In the genomic region with DNA sequence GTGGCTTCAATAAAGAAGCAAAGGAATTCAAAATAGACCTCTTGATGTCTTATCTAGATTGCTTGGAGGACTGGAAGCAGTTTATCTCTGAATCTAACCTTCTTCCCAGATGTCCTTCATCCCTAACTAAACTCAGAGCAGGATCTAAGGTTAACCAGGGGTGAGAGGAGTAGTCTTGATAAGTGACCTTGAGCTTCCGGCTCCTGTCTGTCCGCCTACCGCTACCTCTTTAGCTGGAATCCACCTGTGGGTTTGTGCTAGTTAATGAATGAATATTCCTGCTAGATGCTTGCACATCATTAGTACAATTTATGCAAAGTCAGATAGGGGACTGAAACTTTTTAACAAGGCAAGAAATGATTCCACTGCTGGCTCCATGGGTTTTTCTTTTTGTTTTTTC, we compare ENCODE assay signal across 28 mouse cellular contexts. TPM values are rescaled to one million over a fixed set of nuclear protein-coding genes. Genes with fewer than 3 reads are reported as not detected.
DNase-seq lines count a peak whose midpoint lies in the region; ATAC-seq and TF ChIP-seq lines count a peak whose summit lies in the region.
"Had no signal": no experiment of that assay in that cellular context is flagged by ENCODE, and none has a peak within 500 bp of the region (broad histone marks: within the 10 kb centered on the region; RNA-seq: fewer than 3 reads in every experiment).

No protein-coding gene starts in this region.

- no peak overlapping the region for H3K9ac ChIP-seq in kidney, embryonic 15.5 days
- no peak overlapping the region for H3K9ac ChIP-seq in ES-Bruce4 (ENCODE audit: low read depth, poor library complexity, severe bottlenecking)
- H3K9ac ChIP-seq: embryonic facial prominence, embryonic 13.5 days; forebrain, embryonic 13.5 days; heart, embryonic 13.5 days; hindbrain, embryonic 12.5 days; hindbrain, embryonic 15.5 days had no signal

- no peak overlapping the region for H3K4me2 ChIP-seq in kidney, embryonic 15.5 days
- H3K4me2 ChIP-seq: embryonic facial prominence, embryonic 13.5 days; forebrain, embryonic 13.5 days; heart, embryonic 13.5 days; hindbrain, embryonic 12.5 days; hindbrain, embryonic 15.5 days had no signal

- H3K4me1 ChIP-seq in kidney, embryonic 15.5 days, result peaks cover 12% of the 10 kb centered on the region
- peaks cover 3% of the 10 kb centered on the region for H3K4me1 ChIP-seq in ES-Bruce4 (ENCODE audit: control insufficient read depth, insufficient read depth, low read length)

- peaks cover 3% of the 10 kb centered on the region; the same call in 1 of the 2 replicates for H3K9me3 ChIP-seq in kidney, embryonic 15.5 days (replicated peaks)
- no peaks in the 10 kb centered on the region for H3K9me3 ChIP-seq in ES-Bruce4 (replicated peaks; ENCODE audit: control insufficient read depth, insufficient read depth, low read length, poor library complexity, severe bottlenecking)
- H3K9me3 ChIP-seq: embryonic facial prominence, embryonic 13.5 days; forebrain, embryonic 13.5 days; heart, embryonic 10.5 days; hindbrain, embryonic 12.5 days; hindbrain, embryonic 15.5 days had no signal

- H3K36me3 ChIP-seq in kidney, embryonic 15.5 days, result no peaks in the 10 kb centered on the region
- H3K36me3 ChIP-seq in ES-Bruce4 (ENCODE audit: control insufficient read depth, insufficient read depth, low read length, poor library complexity, severe bottlenecking), result no peaks in the 10 kb centered on the region
- H3K36me3 ChIP-seq: embryonic facial prominence, embryonic 10.5 days; embryonic facial prominence, embryonic 13.5 days; forebrain, embryonic 10.5 days; heart, embryonic 10.5 days; heart, embryonic 13.5 days; hindbrain, embryonic 12.5 days; hindbrain, embryonic 15.5 days had no signal

- DNase-seq in kidney, adult 11 months, result peak; percentile 35
- no peak for DNase-seq in kidney, adult 18-20 months
- DNase-seq in kidney, adult 9 months, result peak; percentile 68
- DNase-seq in R1 (ENCODE audit: low read depth, low spot score), result peak; percentile 87
- DNase-seq in lung, postnatal 4 days, result no peak
- DNase-seq in left cerebral cortex, postnatal 14 days (ENCODE audit: low spot score in 2 of 2), result no peak
- DNase-seq: adrenal gland, postnatal 14 days; cerebellum, adult 11 months; cerebellum, adult 8-10 months; cerebellum, postnatal 10 days; cerebellum, postnatal 36 days; embryo, embryonic 11 days; gastrocnemius, postnatal 10 days; gastrocnemius, postnatal 36 days; heart, adult 2 months; heart, postnatal 14 days; heart, postnatal 4 days had no signal

- 76% methylated on average over 3 of the region's 3 CpGs for WGBS in kidney, embryonic 15.5 days

- H3K4me3 ChIP-seq in kidney, embryonic 15.5 days (replicated peaks), result no peak overlapping the region
- no peak overlapping the region for H3K4me3 ChIP-seq in ES-Bruce4 (ENCODE audit: low read depth, low read length)
- H3K4me3 ChIP-seq: embryonic facial prominence, embryonic 10.5 days; embryonic facial prominence, embryonic 13.5 days; forebrain, embryonic 10.5 days; forebrain, embryonic 13.5 days; heart, adult 2 months; heart, embryonic 10.5 days; heart, embryonic 13.5 days; hindbrain, embryonic 12.5 days; hindbrain, embryonic 15.5 days had no signal

- peak; percentile 94 for TF ChIP-seq EP300 in ES-Bruce4 (IDR thresholded peaks at IDR 0.05; ENCODE audit: insufficient read depth, low read depth, low read length)

- no peak overlapping the region for H3K27ac ChIP-seq in kidney, embryonic 15.5 days
- H3K27ac ChIP-seq in ES-Bruce4 (ENCODE audit: insufficient read depth, low read length), result peak overlapping the region; percentile 89
- H3K27ac ChIP-seq: embryonic facial prominence, embryonic 10.5 days; embryonic facial prominence, embryonic 13.5 days; forebrain, embryonic 10.5 days; forebrain, embryonic 13.5 days; heart, adult 2 months; heart, embryonic 10.5 days; heart, embryonic 13.5 days; hindbrain, embryonic 12.5 days; hindbrain, embryonic 15.5 days had no signal

- ATAC-seq in kidney, embryonic 15.5 days (replicated peaks; ENCODE audit: low FRiP score), result no peak
- ATAC-seq: forebrain, embryonic 13.5 days; forebrain, embryonic 16.5 days had no signal

- no peak for TF ChIP-seq POLR2A in ES-Bruce4 (IDR thresholded peaks at IDR 0.05; ENCODE audit: insufficient read depth, low read length)

- H3K27me3 ChIP-seq in kidney, embryonic 15.5 days, result no peaks in the 10 kb centered on the region
- H3K27me3 ChIP-seq in ES-Bruce4 (ENCODE audit: control insufficient read depth, insufficient read depth, low read length, poor library complexity, severe bottlenecking), result no peaks in the 10 kb centered on the region
- H3K27me3 ChIP-seq: forebrain, embryonic 13.5 days; heart, embryonic 13.5 days; hindbrain, embryonic 12.5 days; hindbrain, embryonic 15.5 days had no signal

- TF ChIP-seq CTCF in ES-Bruce4 (IDR thresholded peaks at IDR 0.05; ENCODE audit: low read depth, low read length), result no peak

- intact Hi-C loops in left cerebral cortex, postnatal 14 days (cut with DNase I), result no loop called here

RNA-seq across cellular contexts. Expression of a gene that starts 4.2 kb away (rescaled TPM):
- 56.2 and 61.9 TPM in 2 replicates for polyA plus RNA-seq in kidney, embryonic 15.5 days (2015; fragmentation: Nextera tagmentation; extraction: Ambion mirVana)
- polyA plus RNA-seq in ES-Bruce4 (2011; ENCODE audit: insufficient read depth, insufficient read length, low read depth, missing spikeins), result 69.6 and 71.3 TPM in 2 replicates
- total RNA-seq in left cerebral cortex, postnatal 14 days (2021), result 10 to 100 TPM; 76.6 to 90.0 TPM

Comparison
In these comparisons a context has a peak if more than half of its experiments do, and no peak if none do; other contexts are left out.
1. DNase-seq: peak in kidney, adult 11 months (single experiment), kidney, adult 9 months (single experiment) and R1 (single experiment); none in kidney, adult 18-20 months (single experiment), lung, postnatal 4 days (0 of 2) and left cerebral cortex, postnatal 14 days (0 of 2).